Mouse (Mus musculus) neural tube, embryonic 15.5 days (tissue): Measurements from ENCODE around the gene Psmd6. TPM values are rescaled to one million over a fixed set of nuclear protein-coding genes. Genes with fewer than 3 reads are reported as not detected.

Experiments used
- ATAC-seq: fragments of 200-750 bp; cut with Nextera tagmentation; 2 replicates; pipeline ENCODE4 v1.8.0; 2017; ENCODE audit warnings: mild to moderate bottlenecking, moderate TSS enrichment, moderate library complexity; ENCODE audit not compliant: low FRiP score
- H3K27ac ChIP-seq: fragments of 300-500 bp; sonication (generic); replicated peaks from 2 replicates; pipeline ENCODE4 v1.5.1; 2015; ENCODE audit warnings: mild to moderate bottlenecking, inconsistent platforms
- H3K27me3 ChIP-seq: fragments of 300-500 bp; sonication (generic); replicated peaks from 2 replicates; pipeline ENCODE4 v1.6.1; 2015; ENCODE audit warnings: inconsistent platforms
- H3K36me3 ChIP-seq: fragments of 300-500 bp; sonication (generic); 2 replicates; pipeline ENCODE4 v1.6.1; 2015; ENCODE audit warnings: inconsistent platforms
- H3K4me1 ChIP-seq: fragments of 300-500 bp; sonication (generic); 2 replicates; pipeline ENCODE4 v1.6.1; 2015; ENCODE audit warnings: inconsistent platforms
- H3K4me2 ChIP-seq: fragments of 300-500 bp; sonication (generic); 2 replicates; pipeline ENCODE4 v1.6.1; 2015; ENCODE audit warnings: inconsistent platforms, mild to moderate bottlenecking, moderate library complexity
- H3K4me3 ChIP-seq: fragments of 300-500 bp; sonication (generic); replicated peaks from 2 replicates; pipeline ENCODE4 v1.5.1; 2015; ENCODE audit warnings: mild to moderate bottlenecking, inconsistent platforms
- H3K9ac ChIP-seq: fragments of 300-500 bp; sonication (generic); replicated peaks from 2 replicates; pipeline ENCODE4 v1.6.1; 2015; ENCODE audit warnings: mild to moderate bottlenecking, inconsistent platforms
- H3K9me3 ChIP-seq: fragments of 300-500 bp; sonication (generic); replicated peaks from 2 replicates; pipeline ENCODE4 v1.6.1; 2016; ENCODE audit warnings: inconsistent platforms
- WGBS: fragments of 180-500 bp; shearing (Covaris S2); methylation state at CpG from one replicate; pipeline ENCODE4 v1.1.7; 2015; ENCODE audit warnings: mixed read lengths; 5-methylcytosine and 5-hydroxymethylcytosine counted together
- polyA plus RNA-seq: library from polyadenylated mRNA; unstranded; fragments of >200 nt; fragmentation: Nextera tagmentation; extraction: Ambion mirVana; gene quantifications from 2 replicates; pipeline ENCODE4 v1.2.1, GENCODE M21; 2015

The Psmd6 gene
- polyA plus RNA-seq, 1 experiment from 2014 or later = 254 TPM

DNA sequence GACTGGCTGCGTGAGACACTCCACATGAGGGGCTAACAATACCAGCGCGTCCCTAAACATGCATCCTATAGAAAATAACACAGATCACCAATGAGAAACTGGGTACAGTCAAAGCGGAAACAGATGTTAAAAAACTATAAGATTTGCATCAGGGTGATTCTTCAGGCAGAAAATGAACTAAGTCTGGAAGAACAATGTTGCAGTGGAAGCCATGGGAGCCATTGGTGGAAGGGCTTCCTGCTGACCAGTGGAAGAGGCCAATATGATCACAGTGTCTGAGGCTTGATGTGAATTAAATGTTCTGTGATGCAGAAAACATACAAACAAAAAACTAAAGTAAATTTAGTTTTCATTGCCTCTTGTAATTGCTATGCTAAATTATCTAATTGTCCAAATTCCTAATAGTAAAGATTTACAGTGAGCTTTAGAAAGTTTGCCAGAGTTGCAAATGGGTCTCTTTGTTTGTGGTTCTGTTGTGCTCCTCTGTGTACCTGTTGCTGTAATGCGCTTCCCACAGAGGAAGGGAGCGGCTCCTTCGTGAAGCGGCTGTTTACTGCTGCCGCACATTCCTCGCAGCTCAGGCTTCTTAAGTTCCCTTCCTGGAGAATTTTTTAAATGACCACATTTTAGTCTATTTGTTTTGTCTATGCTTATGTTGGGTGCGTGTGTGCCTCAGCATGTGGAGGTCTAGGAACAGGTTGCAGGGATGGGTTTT, 58.1 kb downstream of the Psmd6 start:
- H3K27ac ChIP-seq = no peak overlapping the region
- no peak for ATAC-seq
- no peak overlapping the region for H3K9ac ChIP-seq
- H3K27me3 ChIP-seq = no peaks in the 10 kb centered on the region
- H3K4me1 ChIP-seq = peaks cover 10% of the 10 kb centered on the region
- no peak overlapping the region for H3K4me3 ChIP-seq
- no peaks in the 10 kb centered on the region for H3K9me3 ChIP-seq
- H3K4me2 ChIP-seq = no peak overlapping the region
- 0 out of 2 replicates have a peak, but pooled peaks cover 5% of the 10 kb centered on the region for H3K36me3 ChIP-seq
- 75% methylated on average over 11 of the region's 11 CpGs for WGBS

Other genes with a start within 250 kb of the Psmd6 start
- not detected in 2 replicates for gene Gm281, start 206.5 kb downstream of the Psmd6 start, polyA plus RNA-seq
- gene Atxn7, start 159.5 kb downstream of the Psmd6 start, polyA plus RNA-seq = 3.2 and 3.3 TPM in 2 replicates
- 187 and 210 TPM in 2 replicates for gene Thoc7, start 159.1 kb downstream of the Psmd6 start, polyA plus RNA-seq
- gene Olfr720, start 65.9 kb upstream of the Psmd6 start, polyA plus RNA-seq = not detected in 2 replicates
- 0.04 TPM in 1 of 2 replicates, not detected in the other for gene Olfr31, start 201.8 kb upstream of the Psmd6 start, polyA plus RNA-seq
- 2.9 and 4.3 TPM in 2 replicates for gene Il3ra, start 225.3 kb upstream of the Psmd6 start, polyA plus RNA-seq